Mouse (Mus musculus): Measurements from ENCODE around the gene Slc12a3.

DNA sequence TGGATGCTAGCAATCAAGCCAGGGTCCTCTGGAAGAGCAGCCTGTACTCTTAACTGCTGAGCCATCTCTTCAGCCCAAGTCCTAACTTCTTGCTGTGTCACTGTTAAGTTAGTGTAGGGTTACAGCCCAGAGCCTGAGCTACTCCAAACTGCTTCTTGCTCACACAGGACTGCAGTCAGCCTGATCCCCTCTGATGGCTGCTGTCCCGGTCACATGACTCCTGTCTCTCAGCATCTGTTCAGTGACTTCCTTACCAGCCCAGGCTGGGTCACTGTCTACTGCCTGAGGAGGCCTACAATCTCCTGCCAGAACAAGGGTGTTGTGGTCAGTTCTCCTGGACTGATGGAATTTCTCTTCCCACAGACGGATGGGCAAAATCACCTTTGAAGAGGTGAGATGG, 86.2 kb downstream of the Slc12a3 start:
- no peak for TF ChIP-seq POLR2A (IDR thresholded peaks at IDR 0.05; ENCODE audit: low read depth, low read length)
- TF ChIP-seq CTCF (conservative IDR thresholded peaks at IDR 0.05; ENCODE audit: insufficient read depth, insufficient read length, low read depth, low read length) = no peak

Measured in kidney, adult 2 months (tissue).